Mouse (Mus musculus): ENCODE results near the gene Baz2b. TPM values are rescaled to one million over a fixed set of nuclear protein-coding genes. Genes with fewer than 3 reads are reported as not detected.
A peak's percentile ranks its signal among the peaks of the same experiment; 100 is the strongest.

The Baz2b gene
- total and polyA plus RNA-seq, 2 experiments from 2014 or later: 40.6 to 71.7 TPM

GRCm38 (mm10) chr2:60118684-60119558 lies 90.7 kb downstream of the Baz2b start:
- Histone ChIP-seq H3K9me3 (ENCODE audit: low read length) (no peaks in the 10 kb centered on the region), H3K9ac (peak overlapping the region; percentile 15; the same call in 1 of the 2 replicates), H3K4me1 (ENCODE audit: insufficient read depth) (peaks cover 6% of the 10 kb centered on the region), H3K27ac (ENCODE audit: low read depth, low read length) (peak overlapping the region; percentile 24; the same call in 1 of the 2 replicates), H3K36me3 (ENCODE audit: insufficient read depth) (no peaks in the 10 kb centered on the region), H3K27me3 (ENCODE audit: insufficient read depth, low read length) (no peaks in the 10 kb centered on the region), H3K4me3 (ENCODE audit: low read depth, low read length) (no peak overlapping the region), H3K4me2 (ENCODE audit: low read depth) (peak overlapping the region; percentile 20)
- DNase-seq (peak; percentile 66), ATAC-seq (peak; percentile 54)
- TF ChIP-seq CTCF (IDR thresholded peaks at IDR 0.05; ENCODE audit: low read depth): no peak
- 25% methylated on average over 10 of the region's 10 CpGs for WGBS

GRCm38 (mm10) chr2:60117867-60118266 lies 91.8 kb downstream of the Baz2b start:
- Histone ChIP-seq H3K36me3 (ENCODE audit: insufficient read depth) (no peaks in the 10 kb centered on the region), H3K9ac (no peak overlapping the region), H3K27me3 (ENCODE audit: insufficient read depth, low read length) (no peaks in the 10 kb centered on the region), H3K27ac (ENCODE audit: low read depth, low read length) (no peak overlapping the region), H3K4me2 (ENCODE audit: low read depth) (no peak overlapping the region), H3K4me1 (ENCODE audit: insufficient read depth) (peaks cover 6% of the 10 kb centered on the region), H3K9me3 (ENCODE audit: low read length) (no peaks in the 10 kb centered on the region), H3K4me3 (ENCODE audit: low read depth, low read length) (no peak overlapping the region)
- WGBS: 58% methylated on average over 9 of the region's 9 CpGs
- no peak for TF ChIP-seq CTCF (IDR thresholded peaks at IDR 0.05; ENCODE audit: low read depth)
- DNase-seq (peak; percentile 36), ATAC-seq (no peak)

GRCm38 (mm10) chr2:60115891-60116554 lies 93.6 kb downstream of the Baz2b start:
- H3K4me1 ChIP-seq (ENCODE audit: insufficient read depth): peaks cover 2% of the 10 kb centered on the region; the same call in 1 of the 2 replicates
- H3K4me3 ChIP-seq (ENCODE audit: low read depth, low read length): no peak overlapping the region
- no peak overlapping the region for H3K9ac ChIP-seq
- H3K27ac ChIP-seq (ENCODE audit: low read depth, low read length): no peak overlapping the region
- peaks cover under 1% of the 10 kb centered on the region; the same call in 1 of the 2 replicates for H3K36me3 ChIP-seq (ENCODE audit: insufficient read depth)
- ATAC-seq (0 out of 2 replicates have a peak, but pooled peaks have one; percentile 22), DNase-seq (no peak)
- H3K4me2 ChIP-seq (ENCODE audit: low read depth): no peak overlapping the region
- 26% methylated on average over 12 of the region's 12 CpGs for WGBS
- no peaks in the 10 kb centered on the region for H3K27me3 ChIP-seq (ENCODE audit: insufficient read depth, low read length)
- no peaks in the 10 kb centered on the region for H3K9me3 ChIP-seq (ENCODE audit: low read length)
- TF ChIP-seq CTCF (IDR thresholded peaks at IDR 0.05; ENCODE audit: low read depth): no peak

GRCm38 (mm10) chr2:60114901-60115300 lies 94.7 kb downstream of the Baz2b start:
- Histone ChIP-seq H3K9ac (no peak overlapping the region), H3K36me3 (ENCODE audit: insufficient read depth) (peaks cover 3% of the 10 kb centered on the region; the same call in 1 of the 2 replicates), H3K27me3 (ENCODE audit: insufficient read depth, low read length) (no peaks in the 10 kb centered on the region), H3K9me3 (ENCODE audit: low read length) (no peaks in the 10 kb centered on the region), H3K4me2 (ENCODE audit: low read depth) (no peak overlapping the region), H3K27ac (ENCODE audit: low read depth, low read length) (no peak overlapping the region), H3K4me3 (ENCODE audit: low read depth, low read length) (no peak overlapping the region), H3K4me1 (ENCODE audit: insufficient read depth) (peaks cover 2% of the 10 kb centered on the region; the same call in 1 of the 2 replicates)
- ATAC-seq: no peak
- no peak for TF ChIP-seq CTCF (IDR thresholded peaks at IDR 0.05; ENCODE audit: low read depth)
- WGBS: 88% methylated on average over 4 of the region's 4 CpGs
- no peak for DNase-seq

DNA sequence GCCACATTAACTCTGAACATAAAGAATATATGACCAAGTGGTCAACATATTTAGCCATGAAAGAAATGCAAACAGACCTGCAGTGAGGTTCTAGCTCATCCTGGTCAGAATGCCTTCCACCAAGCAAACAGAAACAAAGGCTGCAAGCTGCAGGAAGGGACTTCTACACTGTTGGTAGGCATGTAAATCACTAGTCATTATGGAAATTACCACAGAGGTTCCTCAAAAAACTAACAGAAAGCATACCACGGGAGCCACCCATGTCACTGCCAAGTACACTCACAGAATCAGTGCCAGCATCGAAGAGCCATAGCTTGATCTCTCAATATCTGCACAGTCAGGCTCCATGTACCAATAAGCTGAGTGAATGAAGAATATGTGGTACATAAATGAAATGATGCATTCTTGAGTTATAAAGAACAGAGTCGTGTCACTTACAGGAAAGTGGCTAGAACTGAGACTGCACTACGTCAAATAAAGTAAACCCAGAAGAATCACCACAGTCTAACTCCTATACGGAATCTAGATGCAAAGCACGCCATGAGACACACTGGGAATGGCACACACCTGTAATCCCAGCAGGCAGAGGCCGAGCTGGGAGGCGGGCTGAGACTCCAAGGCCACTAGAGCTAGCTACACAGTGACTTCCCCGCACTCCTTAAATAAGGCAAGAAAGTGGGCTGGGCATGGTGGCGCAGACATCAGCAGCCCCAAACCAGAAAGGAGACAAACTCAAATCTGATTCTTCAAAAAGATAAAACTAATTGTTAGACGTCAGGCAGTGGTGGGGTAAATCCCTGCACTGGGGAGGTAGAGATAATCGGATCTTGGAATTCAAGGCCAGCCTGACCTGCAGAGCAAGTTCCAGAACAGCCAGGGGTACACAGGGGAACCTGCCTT lies 95.7 kb downstream of the Baz2b start:
- WGBS: 78% methylated on average over 12 of the region's 12 CpGs
- no peaks in the 10 kb centered on the region for H3K9me3 ChIP-seq (ENCODE audit: low read length)
- no peak overlapping the region for H3K4me2 ChIP-seq (ENCODE audit: low read depth)
- no peaks in the 10 kb centered on the region for H3K27me3 ChIP-seq (ENCODE audit: insufficient read depth, low read length)
- DNase-seq (no peak), ATAC-seq (no peak)
- H3K4me1 ChIP-seq (ENCODE audit: insufficient read depth): peaks cover 2% of the 10 kb centered on the region; the same call in 1 of the 2 replicates
- no peak overlapping the region for H3K27ac ChIP-seq (ENCODE audit: low read depth, low read length)
- H3K9ac ChIP-seq: no peak overlapping the region
- H3K4me3 ChIP-seq (ENCODE audit: low read depth, low read length): no peak overlapping the region
- H3K36me3 ChIP-seq (ENCODE audit: insufficient read depth): peaks cover 3% of the 10 kb centered on the region; the same call in 1 of the 2 replicates
- TF ChIP-seq CTCF (IDR thresholded peaks at IDR 0.05; ENCODE audit: low read depth): no peak

DNA sequence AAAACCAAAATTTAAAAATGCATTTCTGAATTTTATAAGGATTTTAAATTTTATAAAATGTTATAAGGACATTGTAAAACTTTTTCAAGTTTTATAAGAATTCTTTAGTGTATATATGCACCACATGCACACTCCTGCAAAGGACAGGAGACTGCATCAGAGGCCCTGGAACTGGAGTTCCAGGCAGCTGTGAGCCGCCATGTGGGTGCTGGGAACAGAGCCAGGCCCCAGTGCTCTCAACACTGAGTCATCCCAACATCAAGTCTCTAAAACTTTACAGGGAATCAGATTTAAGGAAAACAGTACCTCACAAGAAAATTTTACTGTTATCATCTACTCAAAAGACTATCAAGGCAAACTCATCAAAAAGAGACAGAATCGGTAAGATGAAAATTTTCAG lies 97.5 kb downstream of the Baz2b start:
- H3K27ac ChIP-seq (ENCODE audit: low read depth, low read length): no peak overlapping the region
- no peaks in the 10 kb centered on the region for H3K27me3 ChIP-seq (ENCODE audit: insufficient read depth, low read length)
- no peaks in the 10 kb centered on the region for H3K4me1 ChIP-seq (ENCODE audit: insufficient read depth)
- no peak for ATAC-seq
- H3K9me3 ChIP-seq (ENCODE audit: low read length): no peaks in the 10 kb centered on the region
- no peak overlapping the region for H3K4me3 ChIP-seq (ENCODE audit: low read depth, low read length)
- TF ChIP-seq CTCF (IDR thresholded peaks at IDR 0.05; ENCODE audit: low read depth): no peak
- H3K36me3 ChIP-seq (ENCODE audit: insufficient read depth): peaks cover 3% of the 10 kb centered on the region; the same call in 1 of the 2 replicates
- WGBS: 91% methylated on average over 2 of the region's 2 CpGs
- H3K9ac ChIP-seq: no peak overlapping the region
- no peak overlapping the region for H3K4me2 ChIP-seq (ENCODE audit: low read depth)
- no peak for DNase-seq
